Mouse (Mus musculus) megakaryocyte progenitor cell, adult 5-6 weeks (primary cell): Measurements from ENCODE around the gene Olfr433. TPM values are rescaled to one million over a fixed set of nuclear protein-coding genes. Genes with fewer than 3 reads are reported as not detected.

Source experiments
- ATAC-seq: replicated peaks from 2 replicates; pipeline ENCODE4 v1.8.0; 2016; ENCODE audit warnings: mild to moderate bottlenecking, moderate TSS enrichment, inconsistent platforms; ENCODE audit not compliant: poor library complexity
- total RNA-seq, 2 experiments: library from RNA; stranded (forward) in 1 of 2; stranded (reverse) in 1 of 2; fragments of 157-497, 149-512 nt in 1 of 2; fragments of 200-1000 nt in 1 of 2; gene quantifications; 2 replicates each; pipeline versions ENCODE4 v1.2.3 to v1.2.4; 2015 to 2017

Olfr433 gene
- 0.27 TPM in 1 of 2 replicates, not detected in the other for total RNA-seq (2015)
- 0.12 and 0.17 TPM in 2 replicates for total RNA-seq (2017)

DNA sequence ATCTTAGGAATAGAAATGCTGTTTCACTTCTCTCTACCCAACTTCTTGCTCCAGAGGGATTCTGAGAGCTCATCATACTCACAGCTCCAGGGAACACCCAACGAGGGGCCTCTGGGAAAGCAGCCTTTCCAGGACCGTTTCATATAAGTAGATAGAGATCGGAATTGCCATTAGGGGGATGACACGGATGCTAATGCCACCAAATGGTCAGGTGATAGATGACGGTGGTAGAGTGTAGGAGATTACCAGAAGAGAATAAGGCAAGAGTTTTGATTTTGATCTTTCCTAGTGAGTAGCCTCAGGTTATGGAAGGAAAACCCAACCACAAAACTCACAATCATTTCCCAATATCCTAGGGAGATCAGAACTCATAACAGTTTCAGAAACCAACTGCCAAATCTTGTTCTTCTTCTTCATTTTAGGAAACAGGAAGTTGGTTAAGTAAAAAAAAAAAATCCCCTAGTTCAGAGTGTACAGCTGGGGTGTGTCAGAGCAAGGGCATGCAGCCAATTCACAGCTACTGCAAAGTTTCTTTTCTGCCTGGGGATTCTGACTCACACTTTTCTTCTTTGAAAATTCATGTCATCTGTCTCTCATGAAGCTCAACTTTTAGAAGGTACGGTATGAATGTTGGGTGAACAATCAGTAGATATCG is at the start of gene Olfr433:
Gene Olfr433 (plus strand): TSS at position 183 of the 655 bp plus-strand sequence.
- peak; percentile 79 for ATAC-seq

DNA sequence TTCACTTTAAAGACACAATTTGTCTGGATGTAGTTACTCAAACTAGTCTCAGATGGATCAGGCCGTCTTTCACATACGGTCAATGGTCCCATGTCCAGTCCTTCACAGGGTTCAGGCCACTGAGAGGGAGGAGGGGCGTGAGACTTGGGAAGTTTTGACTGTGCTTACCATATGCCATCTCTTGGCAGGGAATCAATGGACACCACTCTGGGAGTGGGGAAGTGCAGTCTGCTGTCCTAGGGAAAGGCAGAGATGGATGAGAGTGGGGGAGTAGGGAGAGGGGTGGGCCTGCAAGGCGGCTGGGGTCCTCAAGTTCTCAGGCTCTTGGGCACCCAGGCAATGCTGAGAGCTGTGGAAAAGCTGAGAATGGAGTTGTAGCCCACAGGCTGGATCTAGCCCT is 45.5 kb upstream of the Olfr433 start:
- no peak for ATAC-seq

DNA sequence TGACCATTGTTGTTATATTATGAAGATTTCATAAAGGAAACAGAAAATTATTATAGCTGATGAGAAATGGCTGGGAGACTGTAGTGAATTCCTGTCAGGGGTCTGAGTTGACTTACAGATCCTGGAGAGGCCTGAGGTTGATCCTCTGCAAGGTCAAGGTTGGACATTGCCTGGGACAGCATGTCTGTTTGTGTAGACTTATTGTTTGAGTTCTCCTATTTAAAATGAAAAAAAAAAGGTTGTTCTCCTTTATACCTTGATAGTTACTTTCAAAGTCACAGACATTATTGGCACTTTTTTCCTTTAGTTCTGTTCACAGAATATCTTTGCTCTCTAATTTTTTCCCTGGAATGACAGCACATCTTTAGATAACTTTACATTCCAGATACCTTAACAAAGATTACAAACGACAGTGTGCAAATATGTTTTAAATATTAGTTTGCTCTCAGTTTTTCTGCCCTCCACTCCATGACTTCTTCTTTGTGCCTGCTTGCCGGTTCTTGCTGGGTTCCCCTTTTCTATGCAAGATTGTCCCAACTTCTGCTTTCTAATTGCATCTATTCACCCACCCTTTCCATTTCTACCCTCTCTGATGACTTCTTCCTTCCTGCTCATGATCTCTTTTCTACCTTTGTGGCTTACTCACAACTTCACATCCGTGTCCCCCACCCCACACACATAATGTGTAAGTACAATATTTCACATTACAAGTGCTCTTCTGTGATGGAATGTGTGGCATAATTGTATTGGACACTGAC is 36.0 kb upstream of the Olfr433 start:
- ATAC-seq, result peak; percentile 96

DNA sequence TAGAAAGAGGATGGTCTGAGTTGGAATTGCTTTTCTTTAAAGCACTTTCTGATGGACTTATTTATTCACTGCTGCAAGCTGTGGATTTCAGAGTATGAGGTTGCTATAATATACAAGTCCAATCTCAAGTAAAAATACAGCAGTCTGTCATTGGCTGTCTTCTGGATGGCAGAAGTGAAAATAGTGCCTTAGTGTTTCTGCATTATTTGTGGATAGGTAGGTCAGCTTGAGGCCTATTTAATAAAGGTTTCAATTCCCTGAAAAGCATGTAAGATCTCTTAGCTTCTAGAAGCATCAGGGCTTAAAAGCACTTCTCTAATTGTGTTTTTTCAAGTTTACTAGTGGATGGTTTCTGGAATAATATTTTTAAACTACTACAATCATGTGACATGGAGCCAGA is 33.5 kb upstream of the Olfr433 start:
- ATAC-seq, result peak; percentile 28; the same call in 1 of the 2 replicates

DNA sequence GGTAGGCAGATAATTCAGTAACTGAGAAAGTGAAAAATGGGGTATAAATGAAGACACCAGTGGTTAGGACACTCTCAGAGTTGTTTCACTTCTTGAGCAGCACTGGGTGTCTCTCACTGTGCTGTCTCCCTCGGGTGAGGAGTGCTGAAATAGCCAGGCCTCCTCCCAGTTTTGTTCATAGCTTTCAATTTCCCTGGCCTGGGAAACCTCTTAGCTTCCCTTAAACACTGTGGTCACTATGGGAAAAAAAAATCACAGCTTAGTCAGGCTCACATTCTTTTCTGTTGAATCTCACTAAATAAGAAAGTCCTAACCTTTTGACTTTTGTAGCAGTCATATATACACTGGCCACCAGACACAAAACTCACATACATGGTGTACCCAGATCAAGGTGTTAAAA is 8.8 kb upstream of the Olfr433 start, which contains the start of gene Ifi205:
Gene Ifi205 (minus strand): TSS at position 113 of the 400 bp plus-strand sequence.
- ATAC-seq, result 0 out of 2 replicates have a peak, but pooled peaks have one; percentile 20

DNA sequence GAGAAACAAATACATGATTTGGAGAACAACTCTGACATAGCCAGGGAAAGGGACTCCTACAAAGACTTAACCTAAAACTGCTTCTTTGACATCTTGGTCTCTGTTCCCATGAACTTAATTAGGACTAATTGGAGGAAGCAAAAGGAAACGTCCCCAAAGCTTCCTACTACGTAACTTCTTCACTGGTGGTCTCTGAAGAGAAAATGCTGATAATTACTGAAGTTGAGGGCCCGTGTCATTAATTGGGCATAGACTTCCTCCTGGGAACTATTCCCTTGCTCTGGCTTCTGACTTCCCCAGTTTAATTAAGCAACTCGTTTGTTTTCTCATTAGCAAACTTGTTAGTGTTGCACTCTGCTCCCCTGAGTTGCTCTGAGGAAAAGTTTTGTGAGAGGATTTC is 4.7 kb upstream of the Olfr433 start:
- ATAC-seq, result no peak

DNA sequence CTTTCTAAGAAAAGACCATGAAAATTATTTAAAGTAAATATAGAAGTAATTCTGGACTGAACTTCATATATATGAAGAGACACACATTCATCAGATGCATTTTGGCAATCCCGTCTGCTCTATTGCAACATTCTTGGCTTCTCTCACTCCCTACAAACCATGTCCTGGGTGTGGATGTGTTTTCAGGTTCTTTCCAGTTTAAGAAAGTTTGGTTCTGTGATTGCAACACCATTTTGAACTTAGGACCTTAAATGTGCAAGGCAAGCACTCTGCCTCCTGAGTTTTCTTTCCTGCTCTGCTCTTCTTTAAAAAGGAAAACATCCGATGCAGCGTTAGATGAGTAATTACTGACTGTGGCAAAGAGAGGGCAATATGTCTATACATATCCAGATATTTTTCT is 2.0 kb upstream of the Olfr433 start:
- no peak for ATAC-seq

DNA sequence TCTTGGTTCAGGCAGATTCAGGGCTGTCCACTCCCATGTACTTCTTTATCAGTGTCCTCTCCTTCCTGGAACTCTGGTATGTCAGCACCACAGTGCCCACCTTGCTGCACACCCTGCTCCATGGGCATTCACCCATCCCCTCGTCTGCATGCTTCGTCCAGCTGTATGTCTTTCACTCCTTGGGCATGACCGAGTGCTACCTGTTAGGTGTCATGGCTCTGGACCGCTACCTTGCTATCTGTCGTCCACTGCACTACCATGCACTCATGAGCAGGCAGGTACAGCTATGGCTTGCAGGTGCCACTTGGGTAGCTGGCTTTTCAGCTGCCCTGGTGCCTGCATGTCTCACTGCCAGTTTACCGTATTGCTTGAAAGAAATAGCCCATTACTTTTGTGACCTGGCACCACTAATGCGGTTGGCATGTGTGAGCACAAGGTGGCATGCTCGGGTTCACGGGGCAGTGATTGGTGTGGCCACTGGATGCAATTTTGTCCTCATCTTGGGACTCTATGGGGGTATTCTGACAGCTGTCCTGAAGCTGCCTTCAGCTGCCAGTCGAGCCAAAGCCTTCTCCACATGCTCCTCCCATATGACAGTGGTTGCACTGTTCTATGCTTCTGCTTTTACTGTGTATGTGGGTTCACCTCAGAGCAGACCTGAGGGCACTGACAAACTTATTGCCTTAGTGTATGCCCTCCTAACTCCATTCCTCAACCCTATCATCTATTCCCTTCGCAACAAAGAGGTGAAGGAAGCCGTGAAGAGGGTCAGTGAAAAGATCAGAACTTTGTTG is 1.8 kb downstream of the Olfr433 start:
- peak; percentile 71 for ATAC-seq

DNA sequence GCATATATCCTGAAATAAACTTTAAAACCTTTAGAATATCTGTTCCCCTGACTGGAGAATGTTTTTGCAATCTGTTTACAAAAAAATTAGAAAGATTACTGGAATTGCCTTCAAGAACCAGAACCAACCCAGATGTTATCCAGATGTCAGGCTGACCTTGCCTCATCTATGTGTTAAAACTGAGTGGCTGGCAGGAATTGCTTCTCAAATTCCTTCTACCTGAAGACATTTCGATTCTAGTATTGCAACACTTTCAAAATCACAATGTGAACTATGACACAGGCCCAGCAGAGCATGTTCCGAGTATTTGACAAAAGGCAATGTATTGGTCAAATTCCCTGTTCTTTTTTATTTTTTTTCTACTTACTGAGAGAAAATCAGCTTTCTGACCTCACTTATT is 3.9 kb downstream of the Olfr433 start:
- ATAC-seq, result no peak

DNA sequence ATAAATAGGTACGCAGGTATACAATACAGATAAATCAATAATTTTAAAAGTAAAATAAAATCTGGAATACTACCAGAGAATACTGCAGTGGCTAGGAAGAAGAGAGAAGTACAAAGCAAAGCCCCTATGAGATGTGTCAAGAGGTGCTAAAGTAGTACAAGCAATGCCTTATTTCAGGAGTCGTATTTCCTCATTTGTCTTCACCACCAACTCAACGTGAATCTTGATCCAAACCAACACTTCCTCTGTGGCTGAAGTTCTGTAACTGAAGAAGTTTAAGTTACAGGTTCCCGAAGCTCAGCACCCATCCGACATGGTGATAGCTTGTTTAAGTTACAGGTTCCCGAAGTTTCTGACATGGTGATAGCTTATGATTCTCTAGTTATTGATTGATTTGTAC is 7.7 kb downstream of the Olfr433 start:
- ATAC-seq, result peak; percentile 74

DNA sequence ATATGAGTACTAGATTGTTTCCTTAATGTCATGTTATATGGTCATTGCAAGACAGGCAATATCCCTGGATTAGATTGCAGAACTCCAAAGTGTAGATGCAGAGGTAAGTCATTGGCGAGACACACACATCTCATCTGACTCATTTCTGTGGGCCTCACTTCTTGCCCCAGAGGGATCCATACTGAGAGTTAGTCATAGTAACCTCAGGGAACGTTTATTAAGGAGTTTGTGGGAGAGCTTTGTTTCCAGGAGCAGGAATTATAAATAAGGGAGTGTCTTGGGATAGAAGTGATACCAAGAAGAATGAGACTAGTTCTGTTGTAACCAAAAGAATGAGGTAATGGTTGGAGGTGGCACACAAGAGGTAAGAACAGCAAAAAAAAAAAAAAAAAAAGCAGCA is 8.4 kb downstream of the Olfr433 start, which contains the start of gene Olfr432:
Gene Olfr432 (plus strand): TSS at position 313 of the 400 bp plus-strand sequence.
- peak; percentile 0; the same call in 1 of the 2 replicates for ATAC-seq

DNA sequence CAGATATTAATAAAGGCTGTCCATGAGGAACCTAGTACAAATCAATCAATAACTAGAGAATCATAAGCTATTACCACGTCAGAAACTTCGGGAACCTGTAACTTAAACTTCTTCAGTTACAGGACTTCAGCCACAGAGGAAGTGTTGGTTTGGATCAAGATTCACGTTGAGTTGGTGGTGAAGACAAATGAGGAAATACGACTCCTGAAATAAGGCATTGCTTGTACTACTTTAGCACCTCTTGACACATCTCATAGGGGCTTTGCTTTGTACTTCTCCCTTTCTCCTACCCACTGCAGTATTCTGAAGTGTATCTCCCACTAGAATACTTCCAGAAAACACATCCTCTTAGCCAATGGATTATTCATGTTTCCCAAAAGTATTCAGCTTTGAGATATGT is 8.9 kb downstream of the Olfr433 start:
- ATAC-seq, result peak; percentile 78

DNA sequence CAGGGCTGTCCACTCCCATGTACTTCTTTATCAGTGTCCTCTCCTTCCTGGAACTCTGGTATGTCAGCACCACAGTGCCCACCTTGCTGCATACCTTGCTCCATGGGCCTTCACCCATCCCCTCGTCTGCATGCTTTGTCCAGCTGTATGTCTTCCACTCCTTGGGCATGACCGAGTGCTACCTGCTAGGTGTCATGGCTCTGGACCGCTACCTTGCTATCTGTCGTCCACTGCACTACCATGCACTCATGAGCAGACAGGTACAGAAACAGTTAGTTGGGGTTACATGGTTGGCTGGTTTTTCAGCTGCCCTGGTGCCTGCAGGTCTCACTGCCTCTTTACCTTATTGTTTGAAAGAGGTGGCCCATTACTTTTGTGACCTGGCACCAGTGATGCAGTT is 10.0 kb downstream of the Olfr433 start:
- ATAC-seq, result no peak

DNA sequence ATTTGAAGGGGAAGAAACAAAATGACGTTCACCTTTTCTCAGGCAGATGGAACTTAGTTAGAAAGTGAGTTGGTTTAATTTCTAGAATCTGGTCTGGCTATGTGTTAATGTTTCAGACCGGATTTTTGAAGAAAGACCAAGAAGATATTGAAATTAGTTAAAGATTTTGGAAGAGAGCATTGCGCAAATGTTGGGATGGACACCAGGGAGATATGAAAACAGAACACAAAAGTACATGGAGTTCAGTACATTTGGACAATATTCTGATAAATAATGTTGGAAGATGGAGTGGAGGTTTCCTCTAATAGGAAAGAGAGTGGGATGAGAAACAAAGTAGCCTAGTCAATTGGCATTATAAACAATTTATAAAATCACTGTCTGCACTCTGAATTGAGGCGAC is 11.0 kb downstream of the Olfr433 start:
- ATAC-seq, result no peak

DNA sequence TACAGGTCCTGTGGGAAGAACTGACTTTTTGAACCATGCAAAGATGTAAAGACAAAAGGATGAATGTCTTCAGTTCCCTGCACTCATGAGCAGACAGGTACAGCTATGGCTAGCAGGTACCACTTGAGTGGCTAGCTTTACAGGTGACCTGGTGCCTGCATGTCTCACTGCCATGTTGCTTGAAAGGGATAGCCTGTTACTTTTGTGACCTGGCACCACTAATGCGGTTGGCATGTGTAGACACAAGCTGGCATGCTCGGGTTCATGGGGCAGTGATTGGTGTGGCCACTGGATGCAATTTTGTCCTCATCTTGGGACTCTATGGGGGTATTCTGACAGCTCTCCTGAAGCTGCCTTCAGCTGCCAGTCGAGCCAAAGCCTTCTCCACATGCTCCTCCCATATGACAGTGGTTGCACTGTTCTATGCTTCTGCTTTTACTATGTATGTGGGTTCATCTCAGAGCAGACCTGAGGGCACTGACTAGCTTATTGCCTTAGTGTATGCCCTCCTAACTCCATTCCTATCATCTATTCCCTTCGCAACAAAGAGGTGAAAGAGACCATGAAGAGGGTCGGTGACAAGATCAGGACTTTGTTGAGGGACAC is 11.5 kb downstream of the Olfr433 start:
- peak; percentile 56 for ATAC-seq

DNA sequence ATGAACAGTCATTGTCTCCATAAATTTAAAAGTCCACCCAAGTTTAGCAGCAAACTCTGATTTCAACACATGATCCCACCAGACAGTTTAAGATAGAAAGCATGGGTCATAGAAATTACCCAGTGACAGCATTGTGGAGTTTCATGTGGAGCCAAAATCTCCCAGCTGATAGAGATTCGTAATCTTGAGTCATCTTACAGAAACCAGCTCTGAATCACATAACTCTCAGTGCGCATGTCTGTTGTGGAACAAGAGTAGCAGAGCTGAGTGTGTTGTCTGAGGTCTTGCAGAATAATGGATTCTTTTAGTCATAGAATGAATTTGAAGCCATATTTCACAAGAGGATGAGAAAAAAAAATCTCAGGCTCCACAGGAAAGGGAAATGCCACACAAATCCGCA is 12.5 kb downstream of the Olfr433 start:
- ATAC-seq, result peak; percentile 9; the same call in 1 of the 2 replicates

DNA sequence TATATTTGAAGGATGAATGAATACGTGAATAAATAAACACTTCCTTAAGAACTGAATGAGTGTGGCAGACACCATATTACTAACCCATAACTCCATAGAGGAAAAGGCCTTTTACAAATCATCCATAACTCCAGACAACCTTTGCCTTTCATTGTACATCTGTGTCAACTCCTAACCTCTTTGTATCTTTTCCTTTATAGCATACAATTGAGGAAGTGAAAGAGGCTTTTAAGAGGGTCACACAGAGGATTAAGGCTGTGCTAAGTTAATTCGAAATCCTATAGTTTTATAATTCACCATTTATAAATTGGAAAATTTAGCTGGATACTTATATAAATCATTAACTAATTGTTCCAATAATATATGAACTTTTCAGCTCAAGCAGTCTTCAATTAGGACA is 14.7 kb downstream of the Olfr433 start:
- ATAC-seq, result peak; percentile 51

DNA sequence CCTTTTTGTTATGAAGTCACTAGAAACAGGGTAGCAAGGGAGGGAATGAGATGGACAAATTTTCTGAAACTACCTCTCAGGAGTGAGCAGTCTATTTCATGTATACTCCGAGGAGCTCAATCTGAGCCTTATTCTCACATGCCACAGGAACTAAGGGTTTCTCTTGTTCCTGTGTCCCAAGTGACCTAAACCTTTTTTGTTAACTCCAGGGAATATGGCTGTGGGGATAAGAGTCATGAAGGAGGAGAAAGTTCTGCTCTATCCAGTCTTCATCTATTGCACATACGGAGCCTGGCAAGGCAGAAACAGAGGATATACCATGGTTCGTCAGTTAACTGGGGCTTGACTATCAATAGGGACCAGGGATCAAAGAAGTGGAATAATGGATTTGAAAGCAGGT is 25.8 kb downstream of the Olfr433 start, which contains the start of gene Olfr430:
Gene Olfr430 (plus strand): TSS at position 301 of the 400 bp plus-strand sequence.
- ATAC-seq, result no peak

DNA sequence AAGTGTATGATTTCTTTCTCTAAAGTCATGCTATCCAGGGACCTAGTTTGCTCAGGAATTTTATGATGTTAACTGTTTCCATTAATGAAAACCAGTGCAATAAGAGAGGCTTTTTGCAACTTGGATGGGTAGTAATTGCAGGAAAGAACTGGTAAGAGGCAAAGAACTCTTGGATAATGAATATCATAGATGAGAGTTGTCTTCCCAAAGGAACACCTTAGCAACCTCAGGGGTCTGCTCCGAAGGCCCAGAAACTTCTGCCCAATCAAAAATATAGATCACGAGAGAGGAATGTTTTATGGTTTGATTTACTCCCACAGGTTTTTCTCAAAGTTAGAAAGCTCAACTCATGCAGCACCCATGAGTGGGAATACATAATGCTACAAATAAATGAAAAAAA is 43.5 kb downstream of the Olfr433 start, which contains the start of gene Olfr429:
Gene Olfr429 (plus strand): TSS at position 301 of the 400 bp plus-strand sequence.
- no peak for ATAC-seq
